In genomic region chr13:20090133-20090710, GRCm38 (mm10) we compare ENCODE assay signal across 8 mouse cellular contexts. TPM values are rescaled to one million over a fixed set of nuclear protein-coding genes. Genes with fewer than 3 reads are reported as not detected.
DNase-seq lines count a peak whose midpoint lies in the region; ATAC-seq lines count a peak whose summit lies in the region.

TSS of gene Elmo1 (plus strand) at chr13:20090596.

- peaks cover 8% of the 10 kb centered on the region for H3K4me1 ChIP-seq in hindbrain, embryonic 16.5 days (ENCODE audit: control insufficient read depth, insufficient read depth, low read depth, low read length)

- ATAC-seq in hindbrain, embryonic 16.5 days, result peak; percentile 83

- peak within 1 kb of the TSS; percentile 88 for H3K4me3 ChIP-seq in hindbrain, embryonic 16.5 days (ENCODE audit: low read length)

- H3K9ac ChIP-seq in hindbrain, embryonic 16.5 days (ENCODE audit: low read depth, low read length), result peak within 1 kb of the TSS; percentile 68

- peak; percentile 55 for DNase-seq in adipocyte (ENCODE audit: low spot score)
- DNase-seq in embryo, embryonic 10.5 days (ENCODE audit: low spot score), result peak; percentile 87
- DNase-seq in gastrocnemius, postnatal 10 days, result no peak
- peak; percentile 51 to 71 for DNase-seq in left cerebral cortex, adult 18-20 months (ENCODE audit: low spot score in 2 of 2)
- peak; percentile 86 for DNase-seq in lung, postnatal 36 days
- DNase-seq in retina, postnatal 7 days (ENCODE audit: low read depth, low spot score), result peak; percentile 61
- DNase-seq in urinary bladder, postnatal 36 days (ENCODE audit: low spot score in 2 of 2), result peak; percentile 49 to 76

- H3K36me3 ChIP-seq in hindbrain, embryonic 16.5 days (ENCODE audit: control insufficient read depth, insufficient read depth, low read length), result no peaks in the 10 kb centered on the region

- WGBS in hindbrain, embryonic 16.5 days, result 0% methylated on average over 37 of the region's 49 CpGs

- peak within 1 kb of the TSS; percentile 96 for H3K4me2 ChIP-seq in hindbrain, embryonic 16.5 days (ENCODE audit: low read length)

- H3K27ac ChIP-seq in hindbrain, embryonic 16.5 days (ENCODE audit: low read depth, low read length), result peak within 1 kb of the TSS; percentile 82

- peaks cover 3% of the 10 kb centered on the region; the same call in 1 of the 2 replicates for H3K27me3 ChIP-seq in hindbrain, embryonic 16.5 days (replicated peaks; ENCODE audit: control insufficient read depth, insufficient read depth, low read length)

- no peaks in the 10 kb centered on the region for H3K9me3 ChIP-seq in hindbrain, embryonic 16.5 days (ENCODE audit: control insufficient read depth, low read length)

RNA-seq across cellular contexts. Expression of gene Elmo1, which starts in this region (rescaled TPM):
- 10 to 100 TPM; 13.0 to 21.5 TPM for total RNA-seq in gastrocnemius, postnatal 10 days (2021)
- polyA plus RNA-seq in hindbrain, embryonic 16.5 days (2015; fragmentation: Nextera tagmentation; extraction: Ambion mirVana), result 48.6 and 49.6 TPM in 2 replicates
- total RNA-seq in left cerebral cortex, adult 18-20 months (2021), result 10 to 100 TPM; 64.7 to 66.4 TPM
